Mouse (Mus musculus) olfactory bulb, adult 2 months (tissue): ENCODE data around the gene Tmem234. TPM values are rescaled to one million over a fixed set of nuclear protein-coding genes. Genes with fewer than 3 reads are reported as not detected.

Experiments
- H3K27ac ChIP-seq: fragments of 200-500 bp; 2 replicates; pipeline ENCODE4 v1.5.1; 2012; ENCODE audit warnings: low read depth, low read length; ENCODE audit not compliant: insufficient read depth
- H3K4me1 ChIP-seq: fragments of 200-500 bp; 2 replicates; pipeline ENCODE4 v1.6.1; 2012; ENCODE audit warnings: low read length; ENCODE audit not compliant: control insufficient read depth, insufficient read depth
- H3K4me3 ChIP-seq: fragments of 200-500 bp; 2 replicates; pipeline ENCODE4 v1.5.1; 2012; ENCODE audit warnings: mild to moderate bottlenecking, low read depth, low read length, moderate library complexity; ENCODE audit not compliant: insufficient read depth
- CTCF ChIP-seq: fragments of 200-500 bp; IDR thresholded peaks from 2 replicates; pipeline ENCODE4 v1.5.1; 2012; ENCODE audit warnings: low read depth, mild to moderate bottlenecking, low read length, moderate library complexity; ENCODE audit not compliant: insufficient read depth
- POLR2A ChIP-seq: fragments of 200-500 bp; IDR thresholded peaks from 2 replicates; pipeline ENCODE4 v1.6.1; 2012; ENCODE audit warnings: mild to moderate bottlenecking, low read depth, low read length, moderate library complexity; ENCODE audit not compliant: insufficient read depth
- WGBS: fragments of 180-500 bp; shearing (Covaris S2); methylation state at CpG from one replicate; pipeline ENCODE4 v1.1.7; 2018; 5-methylcytosine and 5-hydroxymethylcytosine counted together
- polyA plus RNA-seq: library from polyadenylated mRNA; stranded (reverse); fragments of >200 nt; gene quantifications from 2 replicates; pipeline ENCODE4 v1.2.4, GENCODE M21; 2012; ENCODE audit warnings: low replicate concordance; ENCODE audit not compliant: missing spikeins, insufficient read depth, insufficient read length

Gene Tmem234
- polyA plus RNA-seq, 1 experiment: 500 TPM

GRCm38 (mm10) chr4:129641756-129642155, 41.3 kb downstream of the Tmem234 start:
- no peak overlapping the region for H3K4me3 ChIP-seq

GRCm38 (mm10) chr4:129645204-129645603, 44.7 kb downstream of the Tmem234 start:
- TF ChIP-seq POLR2A: no peak
- no peak for TF ChIP-seq CTCF
- H3K4me1 ChIP-seq: peaks cover 6% of the 10 kb centered on the region; the same call in 1 of the 2 replicates
- WGBS: 82% methylated on average over 6 of the region's 6 CpGs
- no peak overlapping the region for H3K27ac ChIP-seq
- no peak overlapping the region for H3K4me3 ChIP-seq

More at GRCm38 (mm10) chr4:129641756-129642155, 41.3 kb downstream of the Tmem234 start:
- TF ChIP-seq POLR2A (no peak), CTCF (no peak)
- Histone ChIP-seq H3K4me1 (peaks cover 15% of the 10 kb centered on the region), H3K27ac (no peak overlapping the region)
- 11% methylated on average over 5 of the region's 5 CpGs for WGBS

- TF ChIP-seq CTCF (no peak), POLR2A (no peak)
- Histone ChIP-seq H3K4me3 (no peak overlapping the region), H3K27ac (no peak overlapping the region), H3K4me1 (peaks cover 4% of the 10 kb centered on the region; the same call in 1 of the 2 replicates)
- WGBS: 87% methylated on average over 1 of the region's 1 CpGs
Measured at GRCm38 (mm10) chr4:129648656-129649055, 48.2 kb downstream of the Tmem234 start.

GRCm38 (mm10) chr4:129650359-129650758, 49.9 kb downstream of the Tmem234 start:
- H3K27ac ChIP-seq: no peak overlapping the region
- no peak overlapping the region for H3K4me3 ChIP-seq
- WGBS: 91% methylated on average over 8 of the region's 8 CpGs
- no peak for TF ChIP-seq CTCF
- TF ChIP-seq POLR2A: no peak
- H3K4me1 ChIP-seq: peaks cover 4% of the 10 kb centered on the region; the same call in 1 of the 2 replicates

- TF ChIP-seq POLR2A: no peak
- no peak for TF ChIP-seq CTCF
- no peaks in the 10 kb centered on the region for H3K4me1 ChIP-seq
- no peak overlapping the region for H3K4me3 ChIP-seq
- 90% methylated on average over 14 of the region's 14 CpGs for WGBS
- no peak overlapping the region for H3K27ac ChIP-seq
Measured at GRCm38 (mm10) chr4:129654770-129655169, 54.3 kb downstream of the Tmem234 start.

- H3K27ac ChIP-seq: no peak overlapping the region
- H3K4me3 ChIP-seq: no peak overlapping the region
- WGBS: 92% methylated on average over 3 of the region's 3 CpGs
- TF ChIP-seq CTCF: no peak
- TF ChIP-seq POLR2A: no peak
- H3K4me1 ChIP-seq: no peaks in the 10 kb centered on the region
Measured at GRCm38 (mm10) chr4:129661584-129661983, 61.1 kb downstream of the Tmem234 start.

- no peak overlapping the region for H3K4me3 ChIP-seq
- H3K4me1 ChIP-seq: no peaks in the 10 kb centered on the region
- no peak for TF ChIP-seq POLR2A
- no peak for TF ChIP-seq CTCF
- WGBS: 75% methylated on average over 3 of the region's 3 CpGs
- no peak overlapping the region for H3K27ac ChIP-seq
Measured at GRCm38 (mm10) chr4:129662255-129662813, 61.9 kb downstream of the Tmem234 start.

GRCm38 (mm10) chr4:129671491-129672082, 71.1 kb downstream of the Tmem234 start:
- peak overlapping the region; percentile 63 for H3K4me3 ChIP-seq
- H3K27ac ChIP-seq: no peak overlapping the region
- WGBS: 3% methylated on average over 12 of the region's 12 CpGs
- no peaks in the 10 kb centered on the region for H3K4me1 ChIP-seq
- TF ChIP-seq POLR2A: no peak
- no peak for TF ChIP-seq CTCF

GRCm38 (mm10) chr4:129672083-129672877, 71.8 kb downstream of the Tmem234 start, which contains the start of gene Kpna6:
Kpna6 (minus strand) TSS chr4:129672767.
- Histone ChIP-seq H3K4me1 (no peaks in the 10 kb centered on the region), H3K27ac (peak within 1 kb of the TSS; percentile 57), H3K4me3 (peak within 1 kb of the TSS; percentile 63)
- under 1% methylated on average over 65 of the region's 65 CpGs for WGBS
- TF ChIP-seq POLR2A: peak; percentile 62
- no peak for TF ChIP-seq CTCF
